Mouse (Mus musculus) lung, postnatal 25 days (tissue): Measurements from ENCODE around the gene Sucnr1.
"Not testable (repeated sequence)": the region's sequence is repeated elsewhere in the genome, so short reads cannot be mapped to it uniquely, and the experiment has no call there.

Source experiments
- DNase-seq: peaks from one replicate; pipeline ENCODE4 v3.0.0; 2022; ENCODE audit warnings: low spot score

Gene Sucnr1

GRCm38 (mm10) chr3:60081648-60082047 lies at the start of gene Sucnr1:
Sucnr1 (plus strand) TSS chr3:60081869.
- no peak for DNase-seq

GRCm38 (mm10) chr3:60046221-60046913 lies 35.3 kb upstream of the Sucnr1 start:
- DNase-seq = no peak

GRCm38 (mm10) chr3:60053231-60053927 lies 28.3 kb upstream of the Sucnr1 start:
- DNase-seq = no peak

- DNase-seq = no peak
Observed at GRCm38 (mm10) chr3:60053931-60054330, 27.7 kb upstream of the Sucnr1 start.

- no peak for DNase-seq
Observed at GRCm38 (mm10) chr3:60056451-60056850, 25.2 kb upstream of the Sucnr1 start.

GRCm38 (mm10) chr3:60057070-60057808 lies 24.4 kb upstream of the Sucnr1 start:
- DNase-seq = no peak

GRCm38 (mm10) chr3:60057809-60058082 lies 23.9 kb upstream of the Sucnr1 start:
- no peak for DNase-seq

GRCm38 (mm10) chr3:60078883-60079415 lies 2.7 kb upstream of the Sucnr1 start:
- DNase-seq = peak; percentile 54

GRCm38 (mm10) chr3:60080572-60080971 lies 1.1 kb upstream of the Sucnr1 start:
- DNase-seq = peak; percentile 21

GRCm38 (mm10) chr3:60082746-60083145 lies 1.1 kb downstream of the Sucnr1 start:
- DNase-seq = no peak

- DNase-seq = no peak
Observed at GRCm38 (mm10) chr3:60085729-60086128, 4.1 kb downstream of the Sucnr1 start.

GRCm38 (mm10) chr3:60091321-60091720 lies 9.7 kb downstream of the Sucnr1 start:
- no peak for DNase-seq

GRCm38 (mm10) chr3:60094386-60095156 lies 12.9 kb downstream of the Sucnr1 start:
- no peak for DNase-seq

- DNase-seq = no peak
Observed at GRCm38 (mm10) chr3:60096941-60097340, 15.3 kb downstream of the Sucnr1 start.

- no peak for DNase-seq
Observed at GRCm38 (mm10) chr3:60097485-60097884, 15.8 kb downstream of the Sucnr1 start.

- peak; percentile 39 for DNase-seq
Observed at GRCm38 (mm10) chr3:60098521-60098920, 16.9 kb downstream of the Sucnr1 start.

- DNase-seq = no peak
Observed at GRCm38 (mm10) chr3:60104462-60105109, 22.9 kb downstream of the Sucnr1 start.

- DNase-seq = not testable (repeated sequence)
Observed at GRCm38 (mm10) chr3:60106446-60106845, 24.8 kb downstream of the Sucnr1 start.

GRCm38 (mm10) chr3:60107736-60108135 lies 26.1 kb downstream of the Sucnr1 start:
- DNase-seq = no peak

GRCm38 (mm10) chr3:60108815-60109214 lies 27.1 kb downstream of the Sucnr1 start:
- DNase-seq = no peak

- DNase-seq = no peak
Observed at GRCm38 (mm10) chr3:60111135-60111710, 29.6 kb downstream of the Sucnr1 start.
